Mouse (Mus musculus) layer of hippocampus, adult 2 months (tissue): ENCODE data around the gene Slc35e4. TPM values are rescaled to one million over a fixed set of nuclear protein-coding genes. Genes with fewer than 3 reads are reported as not detected.

ENCODE experiments used
- DNase-seq, 2 experiments: peaks; one replicate each; pipeline ENCODE4 v3.0.0; 2022; ENCODE audit warnings: low spot score in 2 of 2
- H3K27ac ChIP-seq: fragments of 200-600 bp; 2 replicates; pipeline ENCODE4 v1.8.1; 2022
- H3K4me3 ChIP-seq: fragments of 200-600 bp; 2 replicates; pipeline ENCODE4 v1.8.1; 2022; ENCODE audit warnings: mild to moderate bottlenecking
- CTCF ChIP-seq: fragments of 200-600 bp; conservative IDR thresholded peaks from 2 replicates; pipeline ENCODE4 v1.8.1; 2022; ENCODE audit warnings: antibody characterized with exemption, mild to moderate bottlenecking, moderate library complexity
- total RNA-seq, 2 experiments: library from RNA; stranded (reverse); gene quantifications; 2 replicates each; pipeline ENCODE4 v1.2.3; 2021

Gene Slc35e4
- total RNA-seq, 2 experiments from 2014 or later, result 16.9 TPM

DNA sequence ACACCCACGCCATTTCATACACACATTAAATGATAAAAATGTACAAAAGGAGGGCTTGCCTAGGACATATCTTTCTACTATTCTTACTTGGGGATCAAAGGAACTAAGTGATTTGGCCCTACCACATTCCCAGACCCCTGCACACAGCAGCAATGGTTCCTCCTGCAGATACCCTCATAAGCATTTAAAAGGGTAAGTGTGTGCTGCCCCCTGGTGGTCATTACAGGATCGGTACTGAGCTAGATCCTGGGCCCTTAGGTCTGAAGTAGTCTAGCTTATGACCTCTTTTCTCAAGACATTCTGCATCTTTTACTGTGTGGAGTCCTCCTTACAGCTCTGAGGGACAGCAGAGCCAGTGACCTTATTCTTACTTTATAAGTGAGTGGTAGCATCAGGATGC is 34.6 kb downstream of the Slc35e4 start:
- Histone ChIP-seq H3K4me3 (no peak overlapping the region), H3K27ac (no peak overlapping the region)
- TF ChIP-seq CTCF, result peak; percentile 95
- DNase-seq, result peak; percentile 69 to 83

DNA sequence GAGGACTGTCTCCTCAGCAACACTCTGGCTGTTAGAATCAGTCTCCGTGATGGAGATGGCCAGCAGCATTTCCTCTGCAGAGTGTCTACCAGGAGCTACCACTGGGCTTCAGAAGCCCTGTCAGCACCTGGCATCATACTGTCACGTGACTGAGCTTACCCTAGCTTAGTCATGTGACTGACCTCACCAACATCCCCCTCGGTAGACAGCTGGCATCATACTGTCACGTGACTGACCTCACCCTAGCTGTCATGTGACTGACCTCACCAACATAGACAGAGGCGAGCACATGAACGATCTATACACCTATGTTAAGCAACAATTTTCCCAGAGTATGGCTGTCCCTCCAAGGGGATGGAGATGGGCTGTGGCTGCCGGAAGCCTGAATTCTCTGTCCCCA is 35.8 kb downstream of the Slc35e4 start:
- no peak overlapping the region for H3K27ac ChIP-seq
- H3K4me3 ChIP-seq, result no peak overlapping the region
- no peak for TF ChIP-seq CTCF
- no peak for DNase-seq

DNA sequence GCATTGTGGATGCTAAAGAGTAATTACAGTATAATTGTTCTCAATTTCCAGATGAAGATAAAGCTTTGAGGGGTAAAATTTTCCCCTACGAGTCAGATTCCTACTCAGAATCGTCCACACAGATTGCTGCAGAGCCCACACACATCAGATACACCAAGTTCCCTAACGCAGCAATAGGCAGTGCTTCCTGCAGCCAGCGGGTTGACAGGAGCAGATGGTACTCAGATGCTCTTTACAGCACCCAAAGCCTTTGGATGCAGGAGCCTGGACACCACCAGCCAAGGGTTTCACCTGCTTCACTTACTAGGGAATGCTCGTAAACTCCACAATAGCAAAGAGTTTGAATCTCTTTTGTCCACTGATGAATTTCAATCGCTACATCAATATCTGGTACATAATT is 38.0 kb downstream of the Slc35e4 start:
- DNase-seq, result peak in 1 of 2 experiments; percentile 39
- H3K27ac ChIP-seq, result peak overlapping the region; percentile 91
- no peak overlapping the region for H3K4me3 ChIP-seq
- TF ChIP-seq CTCF, result no peak

DNA sequence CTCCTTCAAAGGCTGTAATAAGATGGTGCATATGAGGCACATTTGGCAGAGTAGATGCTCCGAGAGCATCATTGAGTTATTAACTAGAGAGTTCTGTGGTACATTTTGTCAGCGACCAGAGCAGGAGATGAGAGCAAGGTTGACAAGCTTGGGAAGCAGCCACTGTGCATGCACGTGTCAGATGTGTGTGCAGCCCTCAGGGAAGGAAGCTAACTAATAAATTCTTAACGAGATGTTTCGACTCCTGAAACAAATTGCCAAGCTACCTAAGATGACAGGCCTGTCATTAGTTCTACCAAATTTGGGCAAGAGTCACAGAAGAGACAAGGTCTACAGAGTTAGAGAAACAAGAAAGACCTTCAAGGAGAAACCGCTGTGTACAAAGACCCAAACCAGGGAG is 50.1 kb downstream of the Slc35e4 start:
- no peak for TF ChIP-seq CTCF
- DNase-seq, result no peak
- Histone ChIP-seq H3K4me3 (peak overlapping the region; percentile 72), H3K27ac (peak overlapping the region; percentile 80; the same call in 1 of the 2 replicates)

DNA sequence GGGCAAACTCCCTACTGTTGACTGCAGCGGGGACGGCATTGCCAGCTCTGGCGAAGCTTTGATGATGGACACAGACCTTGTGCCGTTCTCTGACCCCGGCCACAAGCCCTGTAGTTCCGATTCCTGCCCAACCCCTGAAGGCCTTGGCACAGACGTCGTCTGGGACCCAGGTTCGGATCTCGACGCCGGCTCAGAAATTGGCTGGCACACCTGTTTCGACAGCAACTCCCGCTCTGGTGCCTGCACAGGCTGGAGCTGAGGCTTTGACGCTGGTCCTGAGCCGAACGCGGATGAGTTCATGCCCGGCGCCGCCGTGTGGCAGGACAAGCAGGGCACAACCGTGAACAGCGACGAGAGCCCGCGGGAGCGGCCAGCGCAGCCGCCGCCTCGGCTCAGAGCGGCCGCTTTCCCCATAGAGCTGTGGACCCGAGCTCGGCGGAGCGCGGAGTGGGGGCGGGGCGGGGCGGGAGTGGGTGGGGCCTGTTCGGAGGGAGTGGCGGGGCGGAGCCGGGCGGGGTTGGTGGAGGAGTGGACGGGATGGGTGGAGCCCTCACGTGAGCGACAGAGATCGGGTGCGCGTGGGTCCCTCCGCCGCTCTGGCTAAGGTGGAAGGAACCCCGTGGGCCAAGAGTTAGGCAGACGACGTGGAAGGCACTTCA is 50.9 kb downstream of the Slc35e4 start, which contains the start of gene Osbp2:
Gene Osbp2, minus strand, starts transcription at position 450 of the 659 bp plus-strand sequence.
- DNase-seq, result peak; percentile 80 to 84
- TF ChIP-seq CTCF, result peak; percentile 68
- Histone ChIP-seq H3K27ac (peak within 1 kb of the TSS; percentile 91), H3K4me3 (peak within 1 kb of the TSS; percentile 72)

DNA sequence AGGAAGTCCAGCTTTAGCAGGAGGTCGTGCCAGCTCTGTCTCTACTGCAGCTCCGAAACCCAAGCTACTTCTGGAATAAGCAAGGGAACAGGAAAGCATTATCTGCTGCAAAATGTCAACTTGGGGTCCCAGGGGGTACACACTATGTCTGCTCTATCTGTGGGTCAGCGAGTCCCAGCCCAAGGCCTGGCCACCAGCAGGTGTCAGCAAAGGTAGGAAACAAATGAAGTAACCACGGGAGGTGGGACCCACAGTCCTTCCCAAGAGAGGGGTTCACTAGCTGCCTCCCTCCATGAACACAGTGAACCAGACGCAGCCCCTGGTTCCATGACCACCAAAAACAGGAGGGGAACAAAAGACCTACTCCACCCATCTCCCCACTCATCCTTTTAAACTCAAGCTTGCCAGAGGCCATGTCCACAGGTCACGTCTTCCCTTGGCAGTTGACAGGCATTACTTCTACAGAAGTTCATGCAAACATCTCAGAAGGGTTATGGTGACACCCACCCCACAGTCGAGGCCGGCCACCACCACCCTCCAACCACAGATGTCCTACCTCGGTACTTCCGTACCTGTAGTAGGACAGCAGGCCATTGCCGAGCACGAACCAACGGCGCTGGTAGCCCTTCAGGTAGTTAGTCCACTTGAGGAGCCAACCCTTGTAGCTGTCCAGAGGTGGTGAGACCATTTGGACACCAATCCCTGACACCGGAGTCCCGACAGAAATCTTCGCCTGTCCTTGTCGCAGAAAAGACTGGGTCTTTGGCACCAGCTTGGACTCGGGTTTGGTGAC is 51.6 kb downstream of the Slc35e4 start:
- TF ChIP-seq CTCF, result peak; percentile 34
- peak overlapping the region; percentile 91 for H3K27ac ChIP-seq
- DNase-seq, result no peak
- H3K4me3 ChIP-seq, result peak overlapping the region; percentile 72

DNA sequence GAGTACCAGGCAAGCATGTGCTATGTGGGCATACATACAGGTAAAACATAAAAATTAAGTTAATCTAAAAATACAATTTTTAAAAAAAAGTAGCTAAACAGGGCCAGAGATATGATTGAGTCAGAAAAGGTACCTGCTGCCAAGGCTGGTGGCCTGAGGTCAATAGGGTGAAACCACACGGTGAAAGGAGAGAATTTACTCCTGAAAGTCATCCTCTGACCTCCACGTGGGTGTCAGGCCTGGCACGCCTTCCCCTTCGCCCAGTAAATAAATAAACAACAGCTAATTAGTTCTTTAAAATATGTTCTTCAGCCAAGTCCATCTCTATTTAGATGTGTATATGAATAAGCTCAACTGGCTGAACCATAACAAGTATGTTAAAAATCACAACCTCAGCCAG is 54.1 kb downstream of the Slc35e4 start:
- DNase-seq, result no peak
- Histone ChIP-seq H3K27ac (0 out of 2 replicates have a peak overlapping the region, but pooled peaks have one; percentile 19), H3K4me3 (peak overlapping the region; percentile 72)
- TF ChIP-seq CTCF, result no peak

DNA sequence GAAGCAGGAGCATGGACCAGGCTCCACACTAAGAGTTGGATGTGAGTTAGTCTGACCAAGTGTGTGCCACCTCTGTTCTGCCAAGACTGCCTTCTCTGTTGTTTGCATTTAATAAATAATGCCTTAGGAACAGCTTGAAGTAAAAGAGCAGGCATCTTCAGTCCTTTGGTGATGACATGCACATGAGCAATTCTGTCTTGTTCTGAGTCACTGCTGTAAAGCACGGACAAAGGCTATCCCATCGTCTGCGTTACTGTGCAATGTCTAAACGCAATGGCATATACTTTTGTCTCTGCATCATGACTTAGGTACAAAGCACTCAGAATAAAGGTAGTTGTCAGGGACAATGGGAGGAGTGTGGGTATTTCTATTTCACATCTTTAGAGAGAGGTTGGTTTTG is 54.7 kb downstream of the Slc35e4 start:
- no peak for DNase-seq
- H3K4me3 ChIP-seq, result peak overlapping the region; percentile 72
- H3K27ac ChIP-seq, result peak overlapping the region; percentile 36; the same call in 1 of the 2 replicates
- TF ChIP-seq CTCF, result no peak

DNA sequence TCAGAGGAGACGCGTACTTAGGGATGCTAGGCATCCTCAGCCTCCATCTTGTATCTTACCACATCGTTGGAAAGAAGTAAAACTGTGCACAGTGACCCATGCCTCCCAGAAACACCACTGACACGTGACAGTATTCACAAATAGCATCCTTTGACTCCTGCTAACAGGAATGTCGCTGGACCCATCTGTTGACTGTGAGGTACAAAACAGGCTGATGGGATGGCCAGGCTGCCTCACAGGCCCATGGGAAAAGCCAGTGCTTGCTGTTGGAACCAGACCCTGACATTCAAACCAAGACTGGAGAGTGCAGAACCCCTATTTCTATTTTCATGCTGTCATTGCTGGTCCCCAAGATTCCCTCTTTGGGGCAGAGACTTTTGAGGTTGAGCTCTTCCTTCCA is 56.6 kb downstream of the Slc35e4 start:
- Histone ChIP-seq H3K27ac (peak overlapping the region; percentile 20; the same call in 1 of the 2 replicates), H3K4me3 (no peak overlapping the region)
- DNase-seq, result no peak
- TF ChIP-seq CTCF, result no peak

Other genes with a start within 250 kb of the Slc35e4 start
- 10 to 100 TPM; 81.4 to 86.7 TPM for gene Osbp2, start 50.8 kb downstream of the Slc35e4 start, total RNA-seq
- under 1 TPM; 0.39 to 0.41 TPM for gene 4921536K21Rik, start 19.6 kb downstream of the Slc35e4 start, total RNA-seq
- 10 to 100 TPM; 24.6 to 26.0 TPM for gene Dusp18, start 19.4 kb downstream of the Slc35e4 start, total RNA-seq
- 10 to 100 TPM; 18.5 to 19.4 TPM for gene Tcn2, start 17.5 kb upstream of the Slc35e4 start, total RNA-seq
- 10 to 100 TPM; 34.8 to 40.5 TPM for gene Pes1, start 49.3 kb upstream of the Slc35e4 start, total RNA-seq
- not detected for gene 4930556J24Rik, start 62.1 kb upstream of the Slc35e4 start, total RNA-seq
- 1 to 10 TPM; 8.5 to 9.8 TPM for gene Gal3st1, start 69.0 kb upstream of the Slc35e4 start, total RNA-seq
- under 1 TPM; 0.17 to 0.64 TPM for gene Sec14l4, start 116.8 kb upstream of the Slc35e4 start, total RNA-seq
- gene Sec14l3, start 150.2 kb upstream of the Slc35e4 start, total RNA-seq, result 1 to 10 TPM; 1.3 to 2.6 TPM
- 100 to 1,000 TPM; 115 to 119 TPM for gene Mtfp1, start 180.8 kb upstream of the Slc35e4 start, total RNA-seq
- 10 to 100 TPM; 62.8 to 67.6 TPM for gene Sec14l2, start 208.8 kb upstream of the Slc35e4 start, total RNA-seq
- gene Rnf215, start 220.5 kb upstream of the Slc35e4 start, total RNA-seq, result 10 to 100 TPM; 33.8 to 35.6 TPM
- 10 to 100 TPM; 12.2 to 12.8 TPM for gene Ccdc157, start 245.6 kb upstream of the Slc35e4 start, total RNA-seq
- gene Sf3a1, start 245.7 kb upstream of the Slc35e4 start, total RNA-seq, result 10 to 100 TPM; 72.3 to 74.1 TPM